Mouse (Mus musculus) heart, embryonic 10.5 days (tissue): ENCODE measurements at regions not wholly inside any gene's neighbourhood (a gene's known extent, or its start where the extent isn't known, plus 50 kb on each side); places are given as distances from the start of the nearest gene placed in this dataset.

Experiments used
- DNase-seq: peaks from one replicate; pipeline ENCODE4 v3.0.0-alpha.2; 2017; ENCODE audit warnings: low spot score
- H3K27ac ChIP-seq: fragments of 300-500 bp; sonication (generic); 2 replicates; pipeline ENCODE4 v1.5.1; 2016; ENCODE audit warnings: mild to moderate bottlenecking
- H3K27me3 ChIP-seq: fragments of 300-500 bp; sonication (generic); 2 replicates; pipeline ENCODE4 v1.6.1; 2016; ENCODE audit warnings: mild to moderate bottlenecking; ENCODE audit not compliant: poor library complexity, insufficient read depth, severe bottlenecking
- H3K36me3 ChIP-seq: fragments of 300-500 bp; sonication (generic); 2 replicates; pipeline ENCODE4 v1.6.1; 2016; ENCODE audit warnings: mild to moderate bottlenecking, moderate library complexity
- H3K4me1 ChIP-seq: fragments of 300-500 bp; sonication (generic); 2 replicates; pipeline ENCODE4 v1.6.1; 2016; ENCODE audit warnings: mild to moderate bottlenecking
- H3K4me3 ChIP-seq: fragments of 300-500 bp; sonication (generic); 2 replicates; pipeline ENCODE4 v1.5.1; 2016; ENCODE audit warnings: mild to moderate bottlenecking, moderate library complexity
- H3K9me3 ChIP-seq: fragments of 300-500 bp; sonication (generic); 2 replicates; pipeline ENCODE4 v1.6.1; 2016; ENCODE audit warnings: mild to moderate bottlenecking, moderate library complexity
- WGBS: fragments of 180-500 bp; shearing (Covaris S2); methylation state at CpG from one replicate; pipeline ENCODE4 v1.1.7; 2016; 5-methylcytosine and 5-hydroxymethylcytosine counted together

GRCm38 (mm10) chr3:41182036-41182899 lies 99.4 kb upstream of the Pgrmc2 start:
- Histone ChIP-seq H3K4me1 (peaks cover 26% of the 10 kb centered on the region), H3K27ac (peak overlapping the region; percentile 30; the same call in 1 of the 2 replicates), H3K4me3 (no peak overlapping the region), H3K36me3 (no peaks in the 10 kb centered on the region), H3K27me3 (no peaks in the 10 kb centered on the region), H3K9me3 (no peaks in the 10 kb centered on the region)
- DNase-seq: peak; percentile 90
- 51% methylated on average over 15 of the region's 15 CpGs for WGBS

- no peaks in the 10 kb centered on the region for H3K9me3 ChIP-seq
- H3K4me1 ChIP-seq: peaks cover 32% of the 10 kb centered on the region
- no peak overlapping the region for H3K4me3 ChIP-seq
- H3K27ac ChIP-seq: no peak overlapping the region; the same call in 1 of the 2 replicates
- 80% methylated on average over 11 of the region's 11 CpGs for WGBS
- H3K27me3 ChIP-seq: no peaks in the 10 kb centered on the region
- no peak for DNase-seq
- no peaks in the 10 kb centered on the region for H3K36me3 ChIP-seq
Observed at GRCm38 (mm10) chr3:41181438-41181837, 98.6 kb upstream of the Pgrmc2 start.

- Histone ChIP-seq H3K4me1 (peaks cover 32% of the 10 kb centered on the region), H3K4me3 (no peak overlapping the region), H3K9me3 (no peaks in the 10 kb centered on the region), H3K27ac (peak overlapping the region; percentile 59), H3K36me3 (no peaks in the 10 kb centered on the region), H3K27me3 (no peaks in the 10 kb centered on the region)
- DNase-seq: peak; percentile 74
- 47% methylated on average over 7 of the region's 7 CpGs for WGBS
Observed at GRCm38 (mm10) chr3:41180911-41181310, 98.1 kb upstream of the Pgrmc2 start.

- H3K27ac ChIP-seq: no peak overlapping the region
- DNase-seq: peak; percentile 67
- H3K9me3 ChIP-seq: no peaks in the 10 kb centered on the region
- no peaks in the 10 kb centered on the region for H3K27me3 ChIP-seq
- no peaks in the 10 kb centered on the region for H3K36me3 ChIP-seq
- H3K4me1 ChIP-seq: peaks cover 32% of the 10 kb centered on the region
- no peak overlapping the region for H3K4me3 ChIP-seq
- 69% methylated on average over 4 of the region's 4 CpGs for WGBS
Observed at GRCm38 (mm10) chr3:41179037-41179880, 96.4 kb upstream of the Pgrmc2 start.

- no peak for DNase-seq
- no peaks in the 10 kb centered on the region for H3K9me3 ChIP-seq
- H3K4me3 ChIP-seq: no peak overlapping the region
- H3K27me3 ChIP-seq: no peaks in the 10 kb centered on the region
- H3K4me1 ChIP-seq: peaks cover 34% of the 10 kb centered on the region
- H3K36me3 ChIP-seq: no peaks in the 10 kb centered on the region
- H3K27ac ChIP-seq: peak overlapping the region; percentile 69
Observed at GRCm38 (mm10) chr3:41177124-41177523, 94.3 kb upstream of the Pgrmc2 start.

GRCm38 (mm10) chr3:41175356-41175755 lies 92.5 kb upstream of the Pgrmc2 start:
- H3K36me3 ChIP-seq: no peaks in the 10 kb centered on the region
- WGBS: 86% methylated on average over 3 of the region's 3 CpGs
- no peak overlapping the region for H3K27ac ChIP-seq
- H3K4me1 ChIP-seq: peaks cover 26% of the 10 kb centered on the region
- no peaks in the 10 kb centered on the region for H3K9me3 ChIP-seq
- no peaks in the 10 kb centered on the region for H3K27me3 ChIP-seq
- DNase-seq: peak; percentile 54
- no peak overlapping the region for H3K4me3 ChIP-seq

- 48% methylated on average over 6 of the region's 6 CpGs for WGBS
- H3K4me3 ChIP-seq: no peak overlapping the region
- H3K27me3 ChIP-seq: no peaks in the 10 kb centered on the region
Observed at GRCm38 (mm10) chr3:41173561-41173960, 90.7 kb upstream of the Pgrmc2 start.

GRCm38 (mm10) chr3:41172306-41173215 lies 89.7 kb upstream of the Pgrmc2 start:
- H3K27ac ChIP-seq: peak overlapping the region; percentile 79
- no peaks in the 10 kb centered on the region for H3K36me3 ChIP-seq
- 52% methylated on average over 11 of the region's 11 CpGs for WGBS
- H3K4me3 ChIP-seq: peak overlapping the region; percentile 1; the same call in 1 of the 2 replicates
- no peaks in the 10 kb centered on the region for H3K27me3 ChIP-seq
- peak; percentile 72 for DNase-seq
- H3K9me3 ChIP-seq: no peaks in the 10 kb centered on the region
- H3K4me1 ChIP-seq: peaks cover 29% of the 10 kb centered on the region

More at GRCm38 (mm10) chr3:41173561-41173960, 90.7 kb upstream of the Pgrmc2 start:
- peak overlapping the region; percentile 79 for H3K27ac ChIP-seq
- H3K36me3 ChIP-seq: no peaks in the 10 kb centered on the region
- H3K9me3 ChIP-seq: no peaks in the 10 kb centered on the region
- H3K4me1 ChIP-seq: peaks cover 33% of the 10 kb centered on the region
- DNase-seq: peak; percentile 74

GRCm38 (mm10) chr3:41171772-41172171 lies 88.9 kb upstream of the Pgrmc2 start:
- no peaks in the 10 kb centered on the region for H3K9me3 ChIP-seq
- peak overlapping the region; percentile 79; the same call in 1 of the 2 replicates for H3K27ac ChIP-seq
- H3K36me3 ChIP-seq: no peaks in the 10 kb centered on the region
- no peak overlapping the region for H3K4me3 ChIP-seq
- H3K4me1 ChIP-seq: peaks cover 24% of the 10 kb centered on the region
- DNase-seq: peak; percentile 38
- 91% methylated on average over 4 of the region's 4 CpGs for whole genome bisulfite sequencing
- no peaks in the 10 kb centered on the region for H3K27me3 ChIP-seq

GRCm38 (mm10) chr3:41171310-41171709 lies 88.5 kb upstream of the Pgrmc2 start:
- Histone ChIP-seq H3K9me3 (no peaks in the 10 kb centered on the region), H3K4me3 (no peak overlapping the region), H3K27me3 (no peaks in the 10 kb centered on the region), H3K27ac (peak overlapping the region; percentile 79; the same call in 1 of the 2 replicates), H3K4me1 (peaks cover 24% of the 10 kb centered on the region), H3K36me3 (no peaks in the 10 kb centered on the region)
- DNase-seq: peak; percentile 71
- 82% methylated on average over 4 of the region's 4 CpGs for WGBS

GRCm38 (mm10) chr3:41170566-41170965 lies 87.7 kb upstream of the Pgrmc2 start:
- no peak overlapping the region for H3K4me3 ChIP-seq
- H3K4me1 ChIP-seq: peaks cover 26% of the 10 kb centered on the region
- peak overlapping the region; percentile 42; the same call in 1 of the 2 replicates for H3K27ac ChIP-seq
- peak; percentile 69 for DNase-seq
- WGBS: 76% methylated on average over 6 of the region's 6 CpGs
- H3K27me3 ChIP-seq: no peaks in the 10 kb centered on the region
- no peaks in the 10 kb centered on the region for H3K36me3 ChIP-seq
- H3K9me3 ChIP-seq: no peaks in the 10 kb centered on the region

GRCm38 (mm10) chr3:41169430-41169829 lies 86.6 kb upstream of the Pgrmc2 start:
- Histone ChIP-seq H3K4me1 (peaks cover 26% of the 10 kb centered on the region), H3K4me3 (no peak overlapping the region), H3K27me3 (no peaks in the 10 kb centered on the region), H3K27ac (peak overlapping the region; percentile 70; the same call in 1 of the 2 replicates), H3K36me3 (no peaks in the 10 kb centered on the region), H3K9me3 (no peaks in the 10 kb centered on the region)
- WGBS: 67% methylated on average over 10 of the region's 10 CpGs
- peak; percentile 90 for DNase-seq
